Comparison of ENCODE assay signal across 23 mouse cellular contexts in the genomic region with DNA sequence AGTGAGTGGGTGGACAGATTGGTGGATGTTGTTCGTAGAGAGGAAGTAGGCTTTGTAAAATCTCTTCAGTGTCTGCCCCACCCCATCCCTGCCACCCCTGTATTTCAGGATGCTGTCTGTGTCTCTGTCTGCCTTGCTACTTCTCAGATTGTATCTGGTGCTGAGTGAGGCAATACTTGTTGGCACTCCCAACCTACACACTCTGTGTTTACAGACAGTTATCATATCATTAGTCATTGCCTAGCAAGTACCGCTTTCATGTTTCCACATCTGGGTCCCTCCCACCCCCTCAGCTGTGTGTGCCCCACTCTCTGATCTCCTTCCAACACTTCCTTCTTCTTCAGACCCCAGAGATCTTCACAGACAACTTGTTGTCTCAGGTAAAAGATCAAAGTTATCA.
DNase-seq lines count a peak whose midpoint lies in the region; ATAC-seq lines count a peak whose summit lies in the region.
"Had no signal": no experiment of that assay in that cellular context is flagged by ENCODE, and none has a peak within 500 bp of the region (broad histone marks: within the 10 kb centered on the region; RNA-seq: fewer than 3 reads in every experiment).

No protein-coding gene starts in this region.

- DNase-seq in heart, embryonic 10.5 days (ENCODE audit: low spot score) = no peak
- peak; percentile 26 for DNase-seq in 3T3-L1 (ENCODE audit: low read depth, low spot score)
- peak; percentile 8 for DNase-seq in c-Kit-positive CD71-negative TER-119-negative erythroid progenitor cells, embryonic 14.5 days (ENCODE audit: low read depth)
- DNase-seq in right cerebral cortex, postnatal 10 days (ENCODE audit: low spot score in 2 of 2) = no peak
- DNase-seq in right cerebral cortex, adult 2 months (ENCODE audit: low spot score in 2 of 2) = no peak
- DNase-seq: adrenal gland, postnatal 14 days; B cell, adult 2 months; cerebellum, adult 11-12 months; cerebellum, postnatal 36 days; gastrocnemius, adult 2 months; heart, adult 11 months; kidney, adult 9 months; kidney, postnatal 4 days; lung, adult 2 months; thymus, postnatal 25 days had no signal

- no peaks in the 10 kb centered on the region for H3K9me3 ChIP-seq in heart, embryonic 14.5 days (ENCODE audit: control insufficient read depth, low read length)
- no peaks in the 10 kb centered on the region; the same call in 1 of the 2 replicates for H3K9me3 ChIP-seq in heart, embryonic 10.5 days
- H3K9me3 ChIP-seq: embryonic facial prominence, embryonic 10.5 days; forebrain, embryonic 12.5 days; liver, embryonic 12.5 days had no signal

- H3K27ac ChIP-seq in heart, embryonic 14.5 days (replicated peaks in 1 of 2; ENCODE audit: control insufficient read depth in 1 of 2, insufficient read depth in 1 of 2, low read depth in 2 of 2, low read length in 2 of 2) = no peak overlapping the region
- H3K27ac ChIP-seq in heart, embryonic 10.5 days = no peak overlapping the region
- H3K27ac ChIP-seq: embryonic facial prominence, embryonic 10.5 days; forebrain, embryonic 12.5 days; gastrocnemius, adult 2 months; limb, embryonic 12.5 days; liver, embryonic 12.5 days; midbrain, embryonic 13.5 days had no signal

- no peaks in the 10 kb centered on the region for H3K4me1 ChIP-seq in heart, embryonic 14.5 days (ENCODE audit: control insufficient read depth in 2 of 2, insufficient read depth in 2 of 2, low read length in 2 of 2)
- H3K4me1 ChIP-seq in heart, embryonic 10.5 days = no peaks in the 10 kb centered on the region
- H3K4me1 ChIP-seq: embryonic facial prominence, embryonic 10.5 days; forebrain, embryonic 12.5 days; limb, embryonic 12.5 days; liver, embryonic 12.5 days; midbrain, embryonic 13.5 days had no signal

- no peak overlapping the region for H3K4me2 ChIP-seq in heart, embryonic 14.5 days (ENCODE audit: low read length)
- H3K4me2 ChIP-seq: forebrain, embryonic 12.5 days; limb, embryonic 12.5 days; midbrain, embryonic 13.5 days had no signal

- peak overlapping the region; percentile 11; the same call in 1 of the 2 replicates for H3K9ac ChIP-seq in heart, embryonic 14.5 days (ENCODE audit: low read length)
- H3K9ac ChIP-seq: forebrain, embryonic 12.5 days; limb, embryonic 12.5 days; liver, embryonic 12.5 days; midbrain, embryonic 13.5 days had no signal

- H3K36me3 ChIP-seq in heart, embryonic 14.5 days (ENCODE audit: control insufficient read depth, insufficient read depth, low read length) = no peaks in the 10 kb centered on the region
- H3K36me3 ChIP-seq in heart, embryonic 10.5 days = no peaks in the 10 kb centered on the region
- H3K36me3 ChIP-seq: embryonic facial prominence, embryonic 10.5 days; forebrain, embryonic 12.5 days; limb, embryonic 12.5 days; liver, embryonic 12.5 days; midbrain, embryonic 13.5 days had no signal

- H3K4me3 ChIP-seq in heart, embryonic 14.5 days (ENCODE audit: control insufficient read depth in 1 of 2, insufficient read depth in 1 of 2, low read depth in 1 of 2, low read length in 2 of 2) = no peak overlapping the region
- H3K4me3 ChIP-seq in heart, embryonic 10.5 days = no peak overlapping the region
- H3K4me3 ChIP-seq: embryonic facial prominence, embryonic 10.5 days; forebrain, embryonic 12.5 days; gastrocnemius, adult 2 months; limb, embryonic 12.5 days; liver, embryonic 12.5 days; midbrain, embryonic 13.5 days had no signal

- no peak; the same call in 1 of the 2 replicates for ATAC-seq in heart, embryonic 14.5 days (ENCODE audit: insufficient number of reproducible peaks, insufficient read depth, low FRiP score, low read depth)
- peak; percentile 68 for ATAC-seq in megakaryocyte progenitor cell, adult 5-6 weeks (replicated peaks; ENCODE audit: poor library complexity)
- no peak for ATAC-seq in erythroid progenitor cell, adult 5-6 weeks (replicated peaks; ENCODE audit: low FRiP score, poor library complexity, severe bottlenecking)
- ATAC-seq: liver, embryonic 12.5 days had no signal

- H3K27me3 ChIP-seq in heart, embryonic 14.5 days (ENCODE audit: control insufficient read depth, insufficient read depth, low read length) = no peaks in the 10 kb centered on the region
- no peaks in the 10 kb centered on the region for H3K27me3 ChIP-seq in heart, embryonic 10.5 days (ENCODE audit: insufficient read depth, poor library complexity, severe bottlenecking)

- WGBS in heart, embryonic 14.5 days = 57% methylated on average over 2 of the region's 2 CpGs
- 57% methylated on average over 2 of the region's 2 CpGs for WGBS in heart, embryonic 10.5 days

Comparison
In these comparisons a context has a peak if more than half of its experiments do, and no peak if none do; other contexts are left out.
1. DNase-seq: peak in 3T3-L1 (single experiment) and c-Kit-positive CD71-negative TER-119-negative erythroid progenitor cells, embryonic 14.5 days (single experiment); none in heart, embryonic 10.5 days (single experiment), right cerebral cortex, postnatal 10 days (0 of 2) and right cerebral cortex, adult 2 months (0 of 2).